ENCODE assay signal across 16 mouse cellular contexts in genomic region chr11:56807314-56807713, GRCm38 (mm10).
"Had no signal": no experiment of that assay in that cellular context is flagged by ENCODE, and none has a peak within 500 bp of the region (broad histone marks: within the 10 kb centered on the region; RNA-seq: fewer than 3 reads in every experiment).

No protein-coding gene starts in this region.

- H3K4me1 ChIP-seq: liver, embryonic 13.5 days; neural tube, embryonic 12.5 days; neural tube, embryonic 15.5 days; stomach, embryonic 15.5 days had no signal

- H3K4me3 ChIP-seq: left cerebral cortex, adult 2 months; liver, embryonic 13.5 days; neural tube, embryonic 12.5 days; neural tube, embryonic 15.5 days; stomach, embryonic 15.5 days had no signal

- H3K36me3 ChIP-seq: liver, embryonic 13.5 days; neural tube, embryonic 12.5 days; neural tube, embryonic 15.5 days; stomach, embryonic 15.5 days had no signal

- H3K27ac ChIP-seq: left cerebral cortex, adult 2 months; liver, embryonic 13.5 days; neural tube, embryonic 12.5 days; neural tube, embryonic 15.5 days; stomach, embryonic 15.5 days had no signal

- DNase-seq: kidney, postnatal 14 days; kidney, postnatal 4 days; layer of hippocampus, postnatal 36 days; liver, embryonic 13.5 days; lung, adult 2 months; lung, postnatal 14 days; lung, postnatal 4 days; right cerebral cortex, adult 18-20 months; right cerebral cortex, postnatal 14 days; spleen, adult 18-20 months; thymus, postnatal 36 days had no signal

- H3K9ac ChIP-seq: liver, embryonic 13.5 days; neural tube, embryonic 12.5 days; neural tube, embryonic 15.5 days; stomach, embryonic 15.5 days had no signal

- H3K9me3 ChIP-seq: liver, embryonic 13.5 days; neural tube, embryonic 12.5 days; neural tube, embryonic 15.5 days; stomach, embryonic 15.5 days had no signal

- H3K27me3 ChIP-seq: liver, embryonic 13.5 days; neural tube, embryonic 12.5 days; neural tube, embryonic 15.5 days; stomach, embryonic 15.5 days had no signal

- H3K4me2 ChIP-seq: liver, embryonic 13.5 days; midbrain, embryonic 11.5 days; neural tube, embryonic 12.5 days; neural tube, embryonic 15.5 days; stomach, embryonic 15.5 days had no signal
